Mouse (Mus musculus) heart, postnatal 10 days (tissue): ENCODE measurements around the gene Smim22. TPM values are rescaled to one million over a fixed set of nuclear protein-coding genes. Genes with fewer than 3 reads are reported as not detected.

Experiments
- total RNA-seq, 2 experiments: library from RNA; stranded (reverse); gene quantifications; 2 replicates each; pipeline ENCODE4 v1.2.3; 2021

Smim22 gene
- total RNA-seq, 2 experiments from 2014 or later, result not detected

Other genes with a start within 250 kb of the Smim22 start
- gene Cdip1, start 217.0 kb upstream of the Smim22 start, total RNA-seq, result 10 to 100 TPM; 89.4 to 96.2 TPM
- not detected for gene 4930562C15Rik, start 171.9 kb upstream of the Smim22 start, total RNA-seq
- gene Ubald1, start 127.0 kb upstream of the Smim22 start, total RNA-seq, result 10 to 100 TPM; 19.7 to 23.1 TPM
- gene Mgrn1, start 121.0 kb upstream of the Smim22 start, total RNA-seq, result 100 to 1,000 TPM; 186 to 187 TPM
- 10 to 100 TPM; 40.5 to 43.9 TPM for gene Nudt16l1, start 68.5 kb upstream of the Smim22 start, total RNA-seq
- 10 to 100 TPM; 19.7 to 20.8 TPM for gene Anks3, start 43.1 kb upstream of the Smim22 start, total RNA-seq
- not detected for gene Sept12, start 9.4 kb upstream of the Smim22 start, total RNA-seq
- gene Rogdi, start 6.3 kb downstream of the Smim22 start, total RNA-seq, result 10 to 100 TPM; 21.7 to 25.7 TPM
- gene Glyr1, start 42.6 kb downstream of the Smim22 start, total RNA-seq, result 10 to 100 TPM; 57.2 to 60.4 TPM
- gene Ubn1, start 42.8 kb downstream of the Smim22 start, total RNA-seq, result 10 to 100 TPM; 34.4 to 35.7 TPM
- gene Ppl, start 125.1 kb downstream of the Smim22 start, total RNA-seq, result 1 to 10 TPM; 3.2 to 3.6 TPM
- under 1 TPM; 0.17 to 0.20 TPM for gene Sec14l5, start 139.8 kb downstream of the Smim22 start, total RNA-seq
- gene Nagpa, start 196.7 kb downstream of the Smim22 start, total RNA-seq, result 10 to 100 TPM in 1 of 2 experiments, 1 to 10 TPM in 1; 8.4 to 10.0 TPM
- 10 to 100 TPM; 26.8 to 27.7 TPM for gene AU021092, start 215.0 kb downstream of the Smim22 start, total RNA-seq
- gene Alg1, start 226.3 kb downstream of the Smim22 start, total RNA-seq, result 10 to 100 TPM; 16.3 to 17.8 TPM
- 10 to 100 TPM; 11.7 to 13.3 TPM for gene Eef2kmt, start 248.7 kb downstream of the Smim22 start, total RNA-seq